Mouse (Mus musculus): ENCODE data around the gene Megf11.
A peak's percentile ranks its signal among the peaks of the same experiment; 100 is the strongest.

- TF ChIP-seq TAL1 (IDR thresholded peaks at IDR 0.05; ENCODE audit: low read length) (no peak), CTCF (IDR thresholded peaks at IDR 0.05 in 2 of 3, conservative IDR thresholded peaks at IDR 0.05 in 1 of 3; ENCODE audit: control insufficient read depth in 1 of 3, insufficient read depth in 1 of 3, low read depth in 2 of 3, low read length in 3 of 3, poor library complexity in 1 of 3, severe bottlenecking in 1 of 3) (peak; percentile 49 to 75 (median 55)), SIN3A (IDR thresholded peaks at IDR 0.05; ENCODE audit: low read length) (no peak), POLR2A (IDR thresholded peaks at IDR 0.05; ENCODE audit: control insufficient read depth in 1 of 2, insufficient read depth in 1 of 2, low read depth in 1 of 2, low read length in 2 of 2, poor library complexity in 1 of 2) (no peak), CHD2 (IDR thresholded peaks at IDR 0.05; ENCODE audit: low read length) (no peak), RAD21 (IDR thresholded peaks at IDR 0.05; ENCODE audit: low read depth, low read length) (peak; percentile 42)
Observed at GRCm38 (mm10) chr9:64397108-64397507, 11.7 kb downstream of the Megf11 start.
